Mouse (Mus musculus) MEL (cell line): Measurements from ENCODE around the gene Slc26a11. TPM values are rescaled to one million over a fixed set of nuclear protein-coding genes. Genes with fewer than 3 reads are reported as not detected.

Experiments used
- DNase-seq: peaks from one replicate; pipeline ENCODE4 v3.0.0; 2011; ENCODE audit warnings: low read depth, low spot score
- H3K27ac ChIP-seq: 2 replicates; pipeline ENCODE4 v1.5.1; 2012; ENCODE audit warnings: low read depth, mild to moderate bottlenecking, control low read depth, low read length, moderate library complexity; ENCODE audit not compliant: control insufficient read depth
- H3K27me3 ChIP-seq, 2 experiments: fragments of 150-350 bp in 1 of 2; sonication (generic) in 1 of 2; 2 replicates each; pipeline ENCODE4 v1.6.1; 2012; ENCODE audit warnings: low read length in 2 of 2, mild to moderate bottlenecking in 2 of 2, improper control_type of control experiment in 1 of 2, moderate library complexity in 1 of 2; ENCODE audit not compliant: insufficient read depth in 2 of 2, control insufficient read depth in 1 of 2
- H3K36me3 ChIP-seq, 2 experiments: 2 replicates each; pipeline ENCODE4 v1.6.1; 2012 to 2014; ENCODE audit warnings: low read length in 2 of 2, improper control_type of control experiment in 1 of 2, inconsistent platforms in 1 of 2, mild to moderate bottlenecking in 1 of 2; ENCODE audit not compliant: insufficient read depth in 2 of 2, control insufficient read depth in 1 of 2
- H3K4me1 ChIP-seq, 2 experiments: fragments of 150-350 bp in 1 of 2; sonication (generic) in 1 of 2; 2 replicates each; pipeline ENCODE4 v1.6.1; 2012; ENCODE audit warnings: low read length in 2 of 2, improper control_type of control experiment in 1 of 2, mild to moderate bottlenecking in 1 of 2; ENCODE audit not compliant: insufficient read depth in 2 of 2, control insufficient read depth in 1 of 2
- H3K4me3 ChIP-seq, 2 experiments: fragments of 150-350 bp in 1 of 2; sonication (generic) in 1 of 2; 2 replicates each; pipeline ENCODE4 v1.5.1; 2012; ENCODE audit warnings: low read depth in 2 of 2, low read length in 2 of 2, mild to moderate bottlenecking in 2 of 2, moderate library complexity in 2 of 2, control low read depth in 1 of 2, improper control_type of control experiment in 1 of 2; ENCODE audit not compliant: control insufficient read depth in 1 of 2, insufficient read depth in 1 of 2
- H3K79me2 ChIP-seq: 2 replicates; pipeline ENCODE4 v1.6.1; 2012; ENCODE audit warnings: mild to moderate bottlenecking, low read length, moderate library complexity; ENCODE audit not compliant: control insufficient read depth, poor library complexity, insufficient read depth
- H3K9ac ChIP-seq: 2 replicates; pipeline ENCODE4 v1.6.1; 2012; ENCODE audit warnings: low read depth, mild to moderate bottlenecking, control low read depth, low read length, moderate library complexity; ENCODE audit not compliant: control insufficient read depth, poor library complexity, severe bottlenecking
- H3K9me3 ChIP-seq: fragments of 150-350 bp; sonication (generic); replicated peaks from 2 replicates; pipeline ENCODE4 v1.6.1; 2012; ENCODE audit warnings: mild to moderate bottlenecking, low read length, improper control_type of control experiment, moderate library complexity; ENCODE audit not compliant: insufficient read depth
- BHLHE40 ChIP-seq: IDR thresholded peaks from 2 replicates; pipeline ENCODE4 v1.6.1; 2012; ENCODE audit warnings: low read depth, mild to moderate bottlenecking, inconsistent platforms, low read length, improper control_type of control experiment, borderline replicate concordance
- CHD2 ChIP-seq: IDR thresholded peaks from 2 replicates; pipeline ENCODE4 v1.6.1; 2011; ENCODE audit warnings: low read length, improper control_type of control experiment
- E2F4 ChIP-seq: IDR thresholded peaks from 2 replicates; pipeline ENCODE4 v1.6.1; 2011; ENCODE audit warnings: low read depth, low read length, improper control_type of control experiment, borderline replicate concordance
- ELF1 ChIP-seq: IDR thresholded peaks from 2 replicates; pipeline ENCODE4 v1.6.1; 2014; ENCODE audit warnings: low read depth, mild to moderate bottlenecking, inconsistent platforms, low read length, improper control_type of control experiment, moderate library complexity
- EP300 ChIP-seq, 2 experiments: IDR thresholded peaks; 2 replicates each; pipeline ENCODE4 v1.6.1; 2011; ENCODE audit warnings: improper control_type of control experiment in 2 of 2, low read length in 2 of 2, low read depth in 1 of 2, mild to moderate bottlenecking in 1 of 2
- GATA1 ChIP-seq: IDR thresholded peaks from 2 replicates; pipeline ENCODE4 v1.6.1; 2011; ENCODE audit warnings: low read depth, low read length, improper control_type of control experiment
- HCFC1 ChIP-seq: IDR thresholded peaks from 2 replicates; pipeline ENCODE4 v1.6.1; 2012; ENCODE audit warnings: low read depth, mild to moderate bottlenecking, inconsistent platforms, low read length, improper control_type of control experiment, moderate library complexity
- JUND ChIP-seq: IDR thresholded peaks from 2 replicates; pipeline ENCODE4 v1.6.1; 2011; ENCODE audit warnings: low read depth, mild to moderate bottlenecking, improper control_type of control experiment, low read length
- KAT2A ChIP-seq: conservative IDR thresholded peaks from 2 replicates; pipeline ENCODE4 v1.6.1; 2012; ENCODE audit warnings: low read depth, low read length, improper control_type of control experiment, inconsistent platforms
- MAFK ChIP-seq: IDR thresholded peaks from 2 replicates; pipeline ENCODE4 v1.6.1; 2011; ENCODE audit warnings: low read depth, mild to moderate bottlenecking, low read length, improper control_type of control experiment, borderline replicate concordance
- MAX ChIP-seq: IDR thresholded peaks from 2 replicates; pipeline ENCODE4 v1.6.1; 2011; ENCODE audit warnings: low read length, improper control_type of control experiment
- MEF2A ChIP-seq: IDR thresholded peaks from 2 replicates; pipeline ENCODE4 v1.6.1; 2014; ENCODE audit warnings: low read depth, mild to moderate bottlenecking, inconsistent platforms, low read length, improper control_type of control experiment; ENCODE audit not compliant: poor library complexity, insufficient replicate concordance, severe bottlenecking; ENCODE audit errors: extremely low read depth
- MXI1 ChIP-seq: IDR thresholded peaks from 2 replicates; pipeline ENCODE4 v1.6.1; 2011; ENCODE audit warnings: mild to moderate bottlenecking, low read depth, low read length, improper control_type of control experiment
- MYB ChIP-seq: IDR thresholded peaks from 2 replicates; pipeline ENCODE4 v1.6.1; 2011; ENCODE audit warnings: mild to moderate bottlenecking, low read depth, low read length, improper control_type of control experiment
- MYC ChIP-seq: IDR thresholded peaks from 2 replicates; pipeline ENCODE4 v1.6.1; 2011; ENCODE audit warnings: low read depth, mild to moderate bottlenecking, low read length, improper control_type of control experiment, moderate library complexity
- NELFE ChIP-seq: IDR thresholded peaks from 2 replicates; pipeline ENCODE4 v1.6.1; 2011; ENCODE audit warnings: low read depth, low read length, improper control_type of control experiment
- NRF1 ChIP-seq: IDR thresholded peaks from 2 replicates; pipeline ENCODE4 v1.6.1; 2014; ENCODE audit warnings: low read depth, mild to moderate bottlenecking, inconsistent platforms, low read length, improper control_type of control experiment, moderate library complexity; ENCODE audit not compliant: poor library complexity, insufficient read depth, severe bottlenecking
- POLR2A ChIP-seq, 2 experiments: IDR thresholded peaks; 2 replicates each; pipeline ENCODE4 v1.6.1; 2011 to 2012; ENCODE audit warnings: low read length in 2 of 2, mild to moderate bottlenecking in 2 of 2, control low read depth in 1 of 2, improper control_type of control experiment in 1 of 2, low read depth in 1 of 2, moderate library complexity in 1 of 2; ENCODE audit not compliant: control insufficient read depth in 1 of 2, insufficient read depth in 1 of 2, poor library complexity in 1 of 2
- RAD21 ChIP-seq: IDR thresholded peaks from 2 replicates; pipeline ENCODE4 v1.6.1; 2011; ENCODE audit warnings: mild to moderate bottlenecking, low read depth, low read length, improper control_type of control experiment
- RCOR1 ChIP-seq: IDR thresholded peaks from 2 replicates; pipeline ENCODE4 v1.6.1; 2012; ENCODE audit warnings: low read depth, mild to moderate bottlenecking, inconsistent platforms, low read length, improper control_type of control experiment
- SIN3A ChIP-seq: IDR thresholded peaks from 2 replicates; pipeline ENCODE4 v1.6.1; 2012; ENCODE audit warnings: low read length, improper control_type of control experiment, inconsistent platforms
- SMC3 ChIP-seq: IDR thresholded peaks from 2 replicates; pipeline ENCODE4 v1.6.1; 2011; ENCODE audit warnings: low read depth, low read length, improper control_type of control experiment
- TBP ChIP-seq: IDR thresholded peaks from 2 replicates; pipeline ENCODE4 v1.8.0; 2011; ENCODE audit warnings: low read depth, low read length, improper control_type of control experiment
- TCF12 ChIP-seq: IDR thresholded peaks from 2 replicates; pipeline ENCODE4 v1.6.1; 2014; ENCODE audit warnings: low read depth, mild to moderate bottlenecking, inconsistent platforms, low read length, improper control_type of control experiment, moderate library complexity
- UBTF ChIP-seq: IDR thresholded peaks from 2 replicates; pipeline ENCODE4 v1.6.1; 2012; ENCODE audit warnings: low read depth, mild to moderate bottlenecking, inconsistent platforms, low read length, improper control_type of control experiment, moderate library complexity, borderline replicate concordance; ENCODE audit not compliant: insufficient read depth
- USF2 ChIP-seq, 2 experiments: IDR thresholded peaks; 2 replicates each; pipeline ENCODE4 v1.6.1; 2011 to 2012; ENCODE audit warnings: improper control_type of control experiment in 2 of 2, low read length in 2 of 2, borderline replicate concordance in 1 of 2, inconsistent platforms in 1 of 2, low read depth in 1 of 2, mild to moderate bottlenecking in 1 of 2; ENCODE audit not compliant: insufficient read depth in 1 of 2
- ZC3H11A ChIP-seq: IDR thresholded peaks from 2 replicates; pipeline ENCODE4 v1.6.1; 2012; ENCODE audit warnings: low read depth, mild to moderate bottlenecking, inconsistent platforms, low read length, improper control_type of control experiment
- ZKSCAN1 ChIP-seq: IDR thresholded peaks from 2 replicates; pipeline ENCODE4 v1.6.1; 2012; ENCODE audit warnings: low read depth, mild to moderate bottlenecking, inconsistent platforms, low read length, improper control_type of control experiment, moderate library complexity
- ZMIZ1 ChIP-seq: IDR thresholded peaks from 2 replicates; pipeline ENCODE4 v1.6.1; 2012; ENCODE audit warnings: low read depth, mild to moderate bottlenecking, inconsistent platforms, low read length, improper control_type of control experiment, moderate library complexity
- polyA plus RNA-seq, 2 experiments: library from polyadenylated mRNA; stranded (reverse) in 1 of 2; unstranded in 1 of 2; fragments of >175 nt in 1 of 2; fragments of >200 nt in 1 of 2; gene quantifications; 2 replicates each; pipeline versions ENCODE4 v1.2.1 to v1.2.4; 2012; ENCODE audit warnings: low replicate concordance in 2 of 2, low read depth in 1 of 2; ENCODE audit not compliant: insufficient read length in 2 of 2, insufficient read depth in 1 of 2, missing spikeins in 1 of 2
- total RNA-seq: library from RNA; depleted of rRNA; stranded (reverse); fragments of 300-350 nt; gene quantifications from 2 replicates; pipeline ENCODE4 v1.2.3, GENCODE M21; 2012

Slc26a11 gene
- total and polyA plus RNA-seq, 3 experiments = 0.04 TPM; not detected in 2

- no peak for TF ChIP-seq ZKSCAN1
- Histone ChIP-seq H3K27me3 (peaks cover 0 to 5% of the 10 kb centered on the region in 2 experiments; a peak in 1 of 4 replicates), H3K27ac (no peak overlapping the region), H3K9me3 (no peaks in the 10 kb centered on the region), H3K9ac (peak overlapping the region; percentile 20; the same call in 1 of the 2 replicates), H3K4me3 (peak overlapping the region in 1 of 2 experiments; percentile 37; a peak in 2 of 4 replicates), H3K79me2 (no peaks in the 10 kb centered on the region), H3K36me3 (no peaks in the 10 kb centered on the region), H3K4me1 (no peaks in the 10 kb centered on the region; a peak in 1 of 4 replicates)
- no peak for DNase-seq
These were observed 7.6 kb downstream of the Slc26a11 start for GRCm38 (mm10) chr11:119362769-119363533.

- Histone ChIP-seq H3K4me3 (peak overlapping the region in 1 of 2 experiments; percentile 37; a peak in 2 of 4 replicates), H3K36me3 (no peaks in the 10 kb centered on the region), H3K27ac (no peak overlapping the region), H3K27me3 (peaks cover under 1 to 5% of the 10 kb centered on the region in 2 experiments; a peak in 2 of 4 replicates), H3K4me1 (no peaks in the 10 kb centered on the region; a peak in 1 of 4 replicates), H3K79me2 (no peaks in the 10 kb centered on the region), H3K9ac (peak overlapping the region; percentile 20; the same call in 1 of the 2 replicates), H3K9me3 (no peaks in the 10 kb centered on the region)
- DNase-seq = peak; percentile 87
- TF ChIP-seq NRF1 (no peak), E2F4 (no peak), TCF12 (no peak), MAX (peak; percentile 41; the same call in 1 of the 2 replicates), ELF1 (no peak), TBP (no peak), EP300 (IDR thresholded peaks at IDR 0.05; ENCODE audit: low read depth in 1 of 2, low read length in 2 of 2) (no peak), JUND (no peak), MYB (no peak), MEF2A (no peak), NELFE (no peak), SMC3 (peak; percentile 95), USF2 (IDR thresholded peaks at IDR 0.05; ENCODE audit: borderline replicate concordance in 1 of 2, insufficient read depth in 1 of 2, low read depth in 1 of 2, low read length in 2 of 2) (no peak), KAT2A (no peak), HCFC1 (peak; percentile 46; the same call in 1 of the 2 replicates), ZMIZ1 (no peak), GATA1 (no peak), CHD2 (no peak), UBTF (no peak), POLR2A (IDR thresholded peaks at IDR 0.05; ENCODE audit: control insufficient read depth in 1 of 2, insufficient read depth in 1 of 2, low read depth in 1 of 2, low read length in 2 of 2, poor library complexity in 1 of 2) (no peak), BHLHE40 (no peak), ZC3H11A (peak; percentile 72), MXI1 (peak; percentile 63), SIN3A (peak; percentile 41; the same call in 1 of the 2 replicates), RCOR1 (no peak), MAFK (no peak), RAD21 (peak; percentile 64), MYC (peak; percentile 49; the same call in 1 of the 2 replicates)
These were observed 8.3 kb downstream of the Slc26a11 start for GRCm38 (mm10) chr11:119363534-119364145.
